Mouse (Mus musculus) A20 (cell line): Measurements from ENCODE around the gene Olfr609.
"Not testable (repeated sequence)": the region's sequence is repeated elsewhere in the genome, so short reads cannot be mapped to it uniquely, and the experiment has no call there.

Experiments
- DNase-seq: peaks from one replicate; pipeline ENCODE4 v3.0.0-alpha.2; 2011; ENCODE audit warnings: low read depth, low spot score

Gene Olfr609

GRCm38 (mm10) chr7:103497962-103498361 lies at the start of gene Olfr609:
TSS of gene Olfr609 (minus strand) at chr7:103498062.
- DNase-seq: no peak

- DNase-seq: not testable (repeated sequence)
These were observed 44.8 kb upstream of the Olfr609 start, which contains the start of gene Olfr612 for GRCm38 (mm10) chr7:103542617-103543016. TSS of gene Olfr612 (minus strand) at chr7:103542717.

GRCm38 (mm10) chr7:103520746-103521145 lies 22.9 kb upstream of the Olfr609 start, which contains the start of gene Olfr611:
TSS of gene Olfr611 (minus strand) at chr7:103520846.
- DNase-seq: not testable (repeated sequence)

- DNase-seq: no peak
These were observed 14.2 kb upstream of the Olfr609 start, which contains the start of gene Olfr610 for GRCm38 (mm10) chr7:103512022-103512421. TSS of gene Olfr610 (minus strand) at chr7:103512122.

GRCm38 (mm10) chr7:103477106-103477505 lies 20.8 kb downstream of the Olfr609 start:
- DNase-seq: not testable (repeated sequence)

GRCm38 (mm10) chr7:103469577-103469976 lies 28.3 kb downstream of the Olfr609 start, which contains the start of gene Olfr608:
TSS of gene Olfr608 (plus strand) at chr7:103469877.
- no peak for DNase-seq

- no peak for DNase-seq
These were observed 37.3 kb downstream of the Olfr609 start for GRCm38 (mm10) chr7:103460590-103460989.

GRCm38 (mm10) chr7:103448746-103449145 lies 49.1 kb downstream of the Olfr609 start, which contains the start of gene Olfr606:
TSS of gene Olfr606 (plus strand) at chr7:103449046.
- no peak for DNase-seq

GRCm38 (mm10) chr7:103445339-103445738 lies 52.5 kb downstream of the Olfr609 start, which contains the start of gene Olfr605:
TSS of gene Olfr605 (minus strand) at chr7:103445439.
- no peak for DNase-seq
